Mouse (Mus musculus) forebrain, embryonic 11.5 days (tissue): Measurements from ENCODE around the gene Slc4a8. TPM values are rescaled to one million over a fixed set of nuclear protein-coding genes. Genes with fewer than 3 reads are reported as not detected.
"Not testable (repeated sequence)": the region's sequence is repeated elsewhere in the genome, so short reads cannot be mapped to it uniquely, and the experiment has no call there.

Experiments used
- ATAC-seq: fragments of 200-750 bp; cut with Nextera tagmentation; replicated peaks from 2 replicates; pipeline ENCODE4 v1.8.0; 2017; ENCODE audit warnings: moderate TSS enrichment; ENCODE audit not compliant: low FRiP score
- DNase-seq: peaks from one replicate; pipeline ENCODE4 v3.0.0-alpha.2; 2017; ENCODE audit warnings: low spot score
- H3K27ac ChIP-seq: fragments of 300-500 bp; sonication (generic); 2 replicates; pipeline ENCODE4 v1.5.1; 2014; ENCODE audit warnings: low read depth, low read length
- H3K27me3 ChIP-seq: fragments of 300-500 bp; sonication (generic); 2 replicates; pipeline ENCODE4 v1.6.1; 2014; ENCODE audit warnings: mild to moderate bottlenecking, low read length, mixed read lengths; ENCODE audit not compliant: control insufficient read depth, insufficient read depth
- H3K36me3 ChIP-seq: fragments of 300-500 bp; sonication (generic); 2 replicates; pipeline ENCODE4 v1.6.1; 2014; ENCODE audit warnings: mild to moderate bottlenecking, low read length, moderate library complexity, mixed read lengths; ENCODE audit not compliant: control insufficient read depth, insufficient read depth
- H3K4me1 ChIP-seq: fragments of 300-500 bp; sonication (generic); replicated peaks from 2 replicates; pipeline ENCODE4 v1.6.1; 2014; ENCODE audit warnings: low read length, mixed read lengths; ENCODE audit not compliant: control insufficient read depth, insufficient read depth
- H3K4me2 ChIP-seq: fragments of 300-500 bp; sonication (generic); 2 replicates; pipeline ENCODE4 v1.6.1; 2014; ENCODE audit warnings: low read depth, mild to moderate bottlenecking, low read length, moderate library complexity, mixed read lengths; ENCODE audit not compliant: severe bottlenecking
- H3K4me3 ChIP-seq: fragments of 300-500 bp; sonication (generic); 2 replicates; pipeline ENCODE4 v1.5.1; 2014; ENCODE audit warnings: low read depth, low read length
- H3K9ac ChIP-seq: fragments of 300-500 bp; sonication (generic); 2 replicates; pipeline ENCODE4 v1.6.1; 2014; ENCODE audit warnings: low read length
- H3K9me3 ChIP-seq: fragments of 300-500 bp; sonication (generic); 2 replicates; pipeline ENCODE4 v1.6.1; 2016; ENCODE audit warnings: low read length, mixed read lengths; ENCODE audit not compliant: control insufficient read depth
- WGBS: fragments of 180-500 bp; shearing (Covaris S2); extraction: QIAGEN DNeasy Blood & Tissue Kit; methylation state at CpG from one replicate; pipeline ENCODE4 v1.1.7; 2014; 5-methylcytosine and 5-hydroxymethylcytosine counted together
- polyA plus RNA-seq: library from polyadenylated mRNA; unstranded; fragments of >200 nt; fragmentation: Nextera tagmentation; extraction: Ambion mirVana; gene quantifications from 2 replicates; pipeline ENCODE4 v1.2.1, GENCODE M21; 2014

The Slc4a8 gene
- polyA plus RNA-seq, 1 experiment from 2014 or later: 12.8 TPM

GRCm38 (mm10) chr15:100770338-100770737 lies 8.8 kb downstream of the Slc4a8 start:
- DNase-seq (no peak), ATAC-seq (no peak)
- no peaks in the 10 kb centered on the region for H3K9me3 ChIP-seq
- no peaks in the 10 kb centered on the region for H3K36me3 ChIP-seq
- no peak overlapping the region for H3K27ac ChIP-seq
- no peak overlapping the region for H3K4me2 ChIP-seq
- H3K27me3 ChIP-seq: no peaks in the 10 kb centered on the region
- WGBS: 95% methylated on average over 5 of the region's 5 CpGs
- no peak overlapping the region for H3K4me3 ChIP-seq
- peaks cover 4% of the 10 kb centered on the region; the same call in 1 of the 2 replicates for H3K4me1 ChIP-seq
- H3K9ac ChIP-seq: no peak overlapping the region

GRCm38 (mm10) chr15:100772685-100773084 lies 11.1 kb downstream of the Slc4a8 start:
- Histone ChIP-seq H3K4me3 (no peak overlapping the region), H3K4me2 (no peak overlapping the region), H3K27ac (no peak overlapping the region), H3K9me3 (no peaks in the 10 kb centered on the region), H3K27me3 (no peaks in the 10 kb centered on the region), H3K36me3 (no peaks in the 10 kb centered on the region), H3K4me1 (peaks cover 6% of the 10 kb centered on the region; the same call in 1 of the 2 replicates), H3K9ac (no peak overlapping the region)
- no peak for ATAC-seq
- 90% methylated on average over 4 of the region's 4 CpGs for WGBS
- no peak for DNase-seq

- not testable (repeated sequence) for H3K4me1 ChIP-seq, H3K9ac ChIP-seq, H3K27me3 ChIP-seq, H3K4me2 ChIP-seq, ATAC-seq, H3K9me3 ChIP-seq, H3K36me3 ChIP-seq, H3K4me3 ChIP-seq, DNase-seq, H3K27ac ChIP-seq
- 99% methylated on average over 6 of the region's 6 CpGs for WGBS
Observed at GRCm38 (mm10) chr15:100773859-100774258, 12.3 kb downstream of the Slc4a8 start.

- DNase-seq: no peak
- no peak for ATAC-seq
- Histone ChIP-seq H3K36me3 (no peaks in the 10 kb centered on the region), H3K27ac (no peak overlapping the region), H3K9ac (no peak overlapping the region), H3K27me3 (no peaks in the 10 kb centered on the region), H3K9me3 (no peaks in the 10 kb centered on the region), H3K4me1 (peaks cover 6% of the 10 kb centered on the region; the same call in 1 of the 2 replicates), H3K4me3 (no peak overlapping the region), H3K4me2 (no peak overlapping the region)
- 36% methylated on average over 19 of the region's 19 CpGs for WGBS
Observed at GRCm38 (mm10) chr15:100775189-100776166, 13.9 kb downstream of the Slc4a8 start.

GRCm38 (mm10) chr15:100776424-100776823 lies 14.9 kb downstream of the Slc4a8 start:
- peaks cover 6% of the 10 kb centered on the region; the same call in 1 of the 2 replicates for H3K4me1 ChIP-seq
- no peak overlapping the region for H3K9ac ChIP-seq
- no peak for DNase-seq
- no peak for ATAC-seq
- no peaks in the 10 kb centered on the region for H3K36me3 ChIP-seq
- H3K27me3 ChIP-seq: no peaks in the 10 kb centered on the region
- WGBS: 88% methylated on average over 3 of the region's 3 CpGs
- no peak overlapping the region for H3K4me3 ChIP-seq
- no peaks in the 10 kb centered on the region for H3K9me3 ChIP-seq
- no peak overlapping the region for H3K4me2 ChIP-seq
- no peak overlapping the region for H3K27ac ChIP-seq

GRCm38 (mm10) chr15:100777020-100778016 lies 15.8 kb downstream of the Slc4a8 start:
- no peaks in the 10 kb centered on the region for H3K36me3 ChIP-seq
- no peaks in the 10 kb centered on the region for H3K27me3 ChIP-seq
- no peak overlapping the region for H3K9ac ChIP-seq
- H3K4me2 ChIP-seq: no peak overlapping the region
- peaks cover 6% of the 10 kb centered on the region; the same call in 1 of the 2 replicates for H3K4me1 ChIP-seq
- ATAC-seq (no peak), DNase-seq (no peak)
- no peaks in the 10 kb centered on the region for H3K9me3 ChIP-seq
- 67% methylated on average over 32 of the region's 32 CpGs for WGBS
- H3K4me3 ChIP-seq: no peak overlapping the region
- H3K27ac ChIP-seq: no peak overlapping the region

GRCm38 (mm10) chr15:100779896-100780295 lies 18.3 kb downstream of the Slc4a8 start:
- Histone ChIP-seq H3K9me3 (peaks cover 2% of the 10 kb centered on the region; the same call in 1 of the 2 replicates), H3K36me3 (peaks cover 3% of the 10 kb centered on the region; the same call in 1 of the 2 replicates), H3K27me3 (no peaks in the 10 kb centered on the region), H3K27ac (no peak overlapping the region), H3K9ac (no peak overlapping the region), H3K4me1 (peaks cover 6% of the 10 kb centered on the region; the same call in 1 of the 2 replicates), H3K4me3 (no peak overlapping the region), H3K4me2 (no peak overlapping the region)
- DNase-seq (no peak), ATAC-seq (no peak)
- 66% methylated on average over 10 of the region's 10 CpGs for WGBS
